Mouse (Mus musculus) telencephalon, adult 2 months (tissue): ENCODE results near the gene Exosc7.
A peak's percentile ranks its signal among the peaks of the same experiment; 100 is the strongest.

Experiments
- DNase-seq: peaks from one replicate; pipeline ENCODE4 v3.0.0-alpha.2; 2011; ENCODE audit warnings: low read depth, low spot score

Exosc7 gene

DNA sequence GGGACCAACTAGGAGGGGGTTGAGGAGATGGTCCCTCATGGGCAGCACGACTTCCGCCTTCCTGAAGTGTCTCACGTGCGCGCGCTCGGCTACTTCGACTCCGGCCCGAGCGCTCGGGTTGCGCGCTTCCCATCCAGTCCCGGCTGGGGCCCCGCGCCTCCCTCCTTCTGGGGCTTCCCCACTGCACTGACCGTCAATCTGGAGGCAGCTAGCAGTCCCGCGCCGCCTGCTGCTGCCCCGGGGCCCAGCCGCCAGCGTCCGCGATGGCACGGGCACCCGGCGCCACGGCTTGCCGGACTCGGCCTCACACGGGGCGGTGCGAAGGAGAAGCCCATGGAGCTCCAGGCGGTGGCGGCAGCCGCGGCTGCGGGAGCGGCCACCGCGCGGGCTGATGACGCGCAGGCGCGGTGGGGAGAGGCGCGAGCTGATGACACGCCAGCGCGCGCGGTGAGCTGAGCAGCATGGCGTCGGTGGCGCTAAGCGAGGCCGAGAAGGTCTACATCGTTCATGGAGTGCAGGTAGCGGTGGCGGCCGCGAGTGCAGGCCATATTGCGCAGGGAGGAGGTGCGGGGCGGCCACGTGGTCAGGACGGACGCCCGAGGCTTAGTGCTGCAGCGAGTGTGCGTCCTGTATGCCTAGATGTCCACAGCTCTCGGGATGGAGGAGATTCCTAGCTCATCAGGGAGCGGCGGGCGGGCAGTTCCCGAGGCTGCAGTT is at the start of gene Exosc7, which contains the start of gene Zdhhc3:
Gene Exosc7, plus strand, starts transcription at position 411 of the 717 bp plus-strand sequence.
Gene Zdhhc3, minus strand, starts transcription at position 401 of the 717 bp plus-strand sequence.
- DNase-seq: peak; percentile 72

DNA sequence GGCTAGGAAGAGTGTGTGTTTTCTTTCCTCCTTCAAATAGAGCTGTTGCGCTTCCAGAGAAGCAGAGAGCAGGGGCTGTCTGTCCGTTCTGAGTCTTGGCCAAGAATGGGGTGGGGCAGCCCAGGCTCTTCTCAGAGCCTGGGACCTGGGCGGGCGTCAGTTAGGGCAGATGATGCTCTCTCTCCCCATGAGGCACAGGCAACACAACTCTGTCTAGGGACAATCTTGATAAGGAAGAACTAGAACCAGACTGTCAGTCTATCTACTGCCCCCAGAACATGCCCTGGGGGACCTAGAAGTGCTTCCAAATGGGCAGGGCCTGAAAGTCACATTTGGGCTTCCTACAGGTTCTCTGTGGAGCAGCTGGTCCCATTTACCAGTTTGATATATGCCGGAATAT is 33.9 kb upstream of the Exosc7 start:
- DNase-seq: no peak

- DNase-seq: peak; percentile 15
Measured at GRCm38 (mm10) chr9:123080355-123080754, 32.7 kb upstream of the Exosc7 start.

GRCm38 (mm10) chr9:123080796-123081195 is 32.2 kb upstream of the Exosc7 start:
- no peak for DNase-seq

GRCm38 (mm10) chr9:123085373-123085772 is 27.6 kb upstream of the Exosc7 start:
- no peak for DNase-seq

DNA sequence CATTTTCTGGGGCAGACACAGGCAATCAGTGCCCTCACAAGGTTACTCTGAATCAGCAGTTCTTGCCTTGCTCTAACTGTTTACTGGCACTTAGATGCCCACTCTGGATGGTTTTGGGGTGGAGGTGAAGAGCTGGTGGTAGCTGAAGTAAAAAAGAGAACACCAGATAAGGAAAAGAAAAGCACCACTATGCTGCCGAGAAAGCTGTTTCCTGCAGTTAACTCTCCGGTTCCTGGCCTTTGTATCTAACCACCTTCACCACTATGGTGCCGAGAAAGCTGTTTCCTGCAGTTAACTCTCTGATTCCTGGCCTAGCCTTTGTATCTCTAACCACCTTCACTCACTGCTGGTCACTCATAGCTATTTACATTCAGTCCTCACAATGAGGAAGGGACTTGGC is 25.5 kb upstream of the Exosc7 start:
- DNase-seq: no peak

DNA sequence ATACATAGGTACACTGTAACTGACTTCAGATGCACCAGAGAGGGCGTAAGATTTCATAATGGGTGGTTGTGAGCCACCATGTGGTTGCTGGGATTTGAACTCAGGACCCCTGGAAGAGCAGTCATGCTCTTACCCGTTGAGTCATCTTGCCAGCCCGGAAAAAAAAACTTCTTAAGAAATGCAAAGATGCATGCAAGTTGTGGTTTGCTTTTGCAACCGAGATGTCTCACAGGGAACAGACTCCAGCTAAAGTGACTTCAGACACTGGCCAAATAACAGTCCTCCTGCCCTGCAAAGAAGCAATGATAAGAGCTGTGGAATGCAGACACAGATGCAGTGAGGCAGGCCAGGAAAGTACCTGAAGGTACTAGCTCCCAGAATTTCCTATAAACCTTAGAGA is 22.2 kb upstream of the Exosc7 start:
- no peak for DNase-seq

GRCm38 (mm10) chr9:123099631-123100455 is 13.2 kb upstream of the Exosc7 start:
- DNase-seq: no peak

GRCm38 (mm10) chr9:123103425-123103824 is 9.6 kb upstream of the Exosc7 start:
- DNase-seq: no peak

GRCm38 (mm10) chr9:123104362-123104761 is 8.7 kb upstream of the Exosc7 start:
- DNase-seq: no peak

DNA sequence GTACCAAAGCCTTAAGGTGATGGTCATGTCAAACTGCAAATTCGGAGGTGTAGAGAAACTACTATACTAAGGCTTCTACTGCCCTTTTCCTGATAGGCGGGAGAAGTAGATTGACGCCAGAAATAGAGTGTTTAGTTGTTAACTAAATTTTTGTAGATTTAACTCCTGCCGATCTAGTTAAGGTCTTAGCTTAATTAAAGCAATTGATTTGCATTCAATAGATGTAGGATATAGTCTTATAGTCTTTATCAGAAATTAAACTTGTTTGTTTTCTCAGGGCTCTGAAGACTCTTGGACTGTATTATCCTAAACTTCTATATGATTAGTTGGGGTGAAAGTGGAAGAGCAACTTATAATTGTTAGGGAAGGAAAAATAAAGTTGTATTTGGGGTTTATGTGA is 5.8 kb upstream of the Exosc7 start:
- DNase-seq: no peak

DNA sequence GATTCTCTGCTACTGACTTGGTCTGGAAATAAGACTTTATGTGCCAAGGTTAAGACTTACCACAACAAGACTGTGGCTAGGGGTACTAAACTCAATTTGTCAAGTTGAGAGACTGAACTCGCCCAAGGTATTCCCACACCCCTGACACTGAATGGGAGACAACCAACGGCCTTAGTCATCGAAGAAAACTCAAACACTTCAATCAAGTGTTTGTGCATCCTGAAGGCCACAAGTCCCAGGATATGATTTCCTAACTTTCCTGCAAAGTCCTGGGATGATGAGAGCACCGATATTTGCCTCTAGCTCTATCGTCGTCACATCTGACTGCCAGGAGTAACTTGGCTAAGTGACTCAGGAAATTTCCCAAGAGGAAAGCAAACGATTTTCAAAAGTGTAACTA is 3.8 kb upstream of the Exosc7 start:
- DNase-seq: no peak

DNA sequence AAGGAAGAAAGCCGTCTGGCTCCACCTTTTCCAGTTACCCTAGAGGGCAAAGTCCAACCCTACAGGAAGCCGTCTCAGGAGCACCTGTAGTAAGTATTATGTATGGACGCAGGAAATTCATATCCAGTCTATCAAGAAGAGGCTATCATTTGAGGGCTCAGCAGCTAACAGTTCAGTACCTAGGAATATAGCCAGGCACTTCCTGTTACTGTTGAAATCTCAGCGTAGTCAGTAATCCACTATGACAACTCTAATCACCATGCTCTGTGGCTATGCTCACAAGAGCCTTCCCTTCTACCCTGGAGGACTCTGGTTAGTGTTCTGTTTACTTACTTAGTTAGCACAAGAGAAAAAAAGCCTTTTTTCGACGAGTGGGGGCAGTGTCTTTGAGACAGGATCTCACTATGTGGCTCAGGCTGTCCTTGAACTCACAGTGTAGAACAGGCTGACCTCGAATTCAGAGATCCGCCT is 1.2 kb upstream of the Exosc7 start:
- no peak for DNase-seq

DNA sequence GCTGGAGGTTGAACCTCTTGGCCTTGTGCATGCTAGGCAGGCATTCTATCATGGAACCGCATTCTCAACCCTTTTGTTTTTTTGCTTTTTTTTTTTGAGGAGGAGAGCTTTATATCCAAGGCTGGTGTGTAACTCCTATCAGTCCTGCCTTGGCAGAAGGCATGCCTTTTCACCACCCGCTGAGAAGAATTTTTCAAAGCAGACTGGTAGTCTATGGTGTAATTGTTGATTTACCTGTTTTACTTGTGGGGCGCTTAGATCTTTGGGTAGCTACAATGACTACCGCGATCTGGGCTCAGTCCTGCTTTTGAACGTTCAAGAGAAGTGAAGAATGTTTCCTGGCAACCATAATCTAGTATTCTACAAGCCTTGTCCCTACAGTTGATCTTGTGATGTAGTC is 916 bp downstream of the Exosc7 start:
- DNase-seq: no peak

- DNase-seq: no peak
Measured at GRCm38 (mm10) chr9:123115566-123115965, 2.6 kb downstream of the Exosc7 start.

GRCm38 (mm10) chr9:123123017-123123416 is 10.0 kb downstream of the Exosc7 start:
- DNase-seq: no peak

- no peak for DNase-seq
Measured at GRCm38 (mm10) chr9:123123571-123124412, 10.8 kb downstream of the Exosc7 start.

DNA sequence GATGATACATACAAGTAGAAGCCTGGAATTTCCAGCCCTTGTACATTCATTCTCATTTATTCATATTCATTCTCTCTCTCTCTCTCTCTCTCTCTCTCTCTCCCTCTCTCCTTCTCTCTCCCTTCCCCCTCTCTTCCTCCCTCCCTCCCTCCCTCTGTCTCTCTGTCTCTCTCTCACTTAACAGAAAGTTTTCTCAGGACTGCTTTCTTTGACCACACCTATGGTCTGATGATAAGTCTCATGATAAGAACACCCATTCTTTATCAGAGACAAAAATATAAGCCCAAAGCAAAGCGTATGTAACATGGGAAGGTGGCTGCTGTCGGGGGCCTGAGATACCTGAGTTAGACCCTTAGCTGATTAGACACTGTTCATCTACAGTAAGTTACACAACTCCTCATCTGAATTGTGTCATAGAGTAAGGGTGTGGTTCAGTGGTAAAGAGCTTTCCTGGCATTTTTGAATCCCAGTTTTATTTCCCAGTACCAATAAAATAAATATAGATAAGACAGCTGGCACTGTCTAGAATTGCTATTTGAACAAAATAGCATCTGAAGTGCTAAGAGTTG is 11.5 kb downstream of the Exosc7 start:
- no peak for DNase-seq

- DNase-seq: no peak
Measured at GRCm38 (mm10) chr9:123127663-123128062, 14.6 kb downstream of the Exosc7 start.

DNA sequence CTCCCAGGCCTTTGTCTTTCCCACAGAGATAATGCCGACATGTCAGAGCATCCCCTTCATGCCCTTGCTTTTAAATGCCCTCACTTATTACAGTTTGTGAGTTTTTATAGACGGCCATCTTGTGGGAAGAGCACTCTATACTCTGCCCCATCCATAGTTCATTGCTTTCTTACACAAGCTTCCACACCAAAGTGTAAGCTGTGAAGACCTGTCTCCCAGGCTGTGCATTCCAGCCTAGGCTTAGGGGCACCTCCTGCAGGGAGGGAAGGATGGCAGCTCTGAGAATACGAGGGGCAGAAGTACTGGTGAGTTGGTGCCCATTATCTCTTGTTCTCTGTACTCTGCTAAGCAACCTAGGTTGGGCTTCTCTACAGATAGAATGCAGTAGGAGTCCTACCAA is 20.0 kb downstream of the Exosc7 start:
- DNase-seq: no peak

DNA sequence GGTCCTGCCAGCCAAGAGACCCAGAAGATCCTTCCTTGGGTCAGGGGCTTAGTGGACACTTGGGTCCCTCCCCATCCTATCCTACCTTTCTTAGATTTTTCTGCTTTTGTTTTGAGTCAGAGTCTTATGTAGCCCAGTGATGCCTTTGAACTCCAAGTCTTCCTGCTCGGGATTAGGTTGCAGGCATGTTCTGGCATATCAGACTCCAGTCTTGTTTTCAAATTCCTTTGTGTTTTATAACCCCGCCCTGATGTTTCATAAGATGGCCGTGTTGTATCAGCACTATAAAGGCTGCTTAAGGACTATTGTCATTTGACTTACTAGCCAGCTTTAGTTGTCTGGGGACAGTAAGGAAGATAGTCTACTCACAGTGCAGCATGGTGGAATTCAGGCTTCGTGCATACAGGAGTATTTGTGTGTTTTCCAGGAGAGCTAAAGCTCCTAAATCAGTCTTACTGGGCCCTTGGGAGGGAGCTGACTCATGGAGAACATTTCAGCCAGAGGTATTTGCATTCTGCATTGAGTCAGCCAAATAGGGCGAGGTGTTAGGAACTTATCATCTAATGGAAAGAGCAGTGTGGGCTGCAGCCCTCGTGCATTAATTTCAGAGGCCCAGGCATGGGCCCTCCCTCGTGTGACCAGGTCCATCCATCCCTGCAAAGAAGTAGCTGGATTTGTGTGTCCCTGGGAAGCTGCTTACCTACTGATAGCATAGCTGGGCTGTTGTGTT is 24.1 kb downstream of the Exosc7 start:
- DNase-seq: peak; percentile 13
